Mouse (Mus musculus) MEL (cell line): Measurements from ENCODE around the gene Snd1. TPM values are rescaled to one million over a fixed set of nuclear protein-coding genes. Genes with fewer than 3 reads are reported as not detected.

Source experiments
- DNase-seq: peaks from one replicate; pipeline ENCODE4 v3.0.0; 2011; ENCODE audit warnings: low read depth, low spot score
- H3K27ac ChIP-seq: 2 replicates; pipeline ENCODE4 v1.5.1; 2012; ENCODE audit warnings: low read depth, mild to moderate bottlenecking, control low read depth, low read length, moderate library complexity; ENCODE audit not compliant: control insufficient read depth
- H3K27me3 ChIP-seq, 2 experiments: fragments of 150-350 bp in 1 of 2; sonication (generic) in 1 of 2; 2 replicates each; pipeline ENCODE4 v1.6.1; 2012; ENCODE audit warnings: low read length in 2 of 2, mild to moderate bottlenecking in 2 of 2, improper control_type of control experiment in 1 of 2, moderate library complexity in 1 of 2; ENCODE audit not compliant: insufficient read depth in 2 of 2, control insufficient read depth in 1 of 2
- H3K36me3 ChIP-seq, 2 experiments: 2 replicates each; pipeline ENCODE4 v1.6.1; 2012 to 2014; ENCODE audit warnings: low read length in 2 of 2, improper control_type of control experiment in 1 of 2, inconsistent platforms in 1 of 2, mild to moderate bottlenecking in 1 of 2; ENCODE audit not compliant: insufficient read depth in 2 of 2, control insufficient read depth in 1 of 2
- H3K4me1 ChIP-seq, 2 experiments: fragments of 150-350 bp in 1 of 2; sonication (generic) in 1 of 2; 2 replicates each; pipeline ENCODE4 v1.6.1; 2012; ENCODE audit warnings: low read length in 2 of 2, improper control_type of control experiment in 1 of 2, mild to moderate bottlenecking in 1 of 2; ENCODE audit not compliant: insufficient read depth in 2 of 2, control insufficient read depth in 1 of 2
- H3K4me3 ChIP-seq, 2 experiments: fragments of 150-350 bp in 1 of 2; sonication (generic) in 1 of 2; 2 replicates each; pipeline ENCODE4 v1.5.1; 2012; ENCODE audit warnings: low read depth in 2 of 2, low read length in 2 of 2, mild to moderate bottlenecking in 2 of 2, moderate library complexity in 2 of 2, control low read depth in 1 of 2, improper control_type of control experiment in 1 of 2; ENCODE audit not compliant: control insufficient read depth in 1 of 2, insufficient read depth in 1 of 2
- H3K79me2 ChIP-seq: 2 replicates; pipeline ENCODE4 v1.6.1; 2012; ENCODE audit warnings: mild to moderate bottlenecking, low read length, moderate library complexity; ENCODE audit not compliant: control insufficient read depth, poor library complexity, insufficient read depth
- H3K9ac ChIP-seq: 2 replicates; pipeline ENCODE4 v1.6.1; 2012; ENCODE audit warnings: low read depth, mild to moderate bottlenecking, control low read depth, low read length, moderate library complexity; ENCODE audit not compliant: control insufficient read depth, poor library complexity, severe bottlenecking
- H3K9me3 ChIP-seq: fragments of 150-350 bp; sonication (generic); replicated peaks from 2 replicates; pipeline ENCODE4 v1.6.1; 2012; ENCODE audit warnings: mild to moderate bottlenecking, low read length, improper control_type of control experiment, moderate library complexity; ENCODE audit not compliant: insufficient read depth
- CHD1 ChIP-seq: IDR thresholded peaks from 2 replicates; pipeline ENCODE4 v1.6.1; 2012; ENCODE audit warnings: low read depth, mild to moderate bottlenecking, inconsistent platforms, low read length, improper control_type of control experiment
- E2F4 ChIP-seq: IDR thresholded peaks from 2 replicates; pipeline ENCODE4 v1.6.1; 2011; ENCODE audit warnings: low read depth, low read length, improper control_type of control experiment, borderline replicate concordance
- EP300 ChIP-seq, 2 experiments: IDR thresholded peaks; 2 replicates each; pipeline ENCODE4 v1.6.1; 2011; ENCODE audit warnings: improper control_type of control experiment in 2 of 2, low read length in 2 of 2, low read depth in 1 of 2, mild to moderate bottlenecking in 1 of 2
- ETS1 ChIP-seq: IDR thresholded peaks from 2 replicates; pipeline ENCODE4 v1.6.1; 2012; ENCODE audit warnings: low read depth, mild to moderate bottlenecking, inconsistent platforms, low read length, improper control_type of control experiment, moderate library complexity
- HCFC1 ChIP-seq: IDR thresholded peaks from 2 replicates; pipeline ENCODE4 v1.6.1; 2012; ENCODE audit warnings: low read depth, mild to moderate bottlenecking, inconsistent platforms, low read length, improper control_type of control experiment, moderate library complexity
- KAT2A ChIP-seq: conservative IDR thresholded peaks from 2 replicates; pipeline ENCODE4 v1.6.1; 2012; ENCODE audit warnings: low read depth, low read length, improper control_type of control experiment, inconsistent platforms
- MAFK ChIP-seq: IDR thresholded peaks from 2 replicates; pipeline ENCODE4 v1.6.1; 2011; ENCODE audit warnings: low read depth, mild to moderate bottlenecking, low read length, improper control_type of control experiment, borderline replicate concordance
- MAX ChIP-seq: IDR thresholded peaks from 2 replicates; pipeline ENCODE4 v1.6.1; 2011; ENCODE audit warnings: low read length, improper control_type of control experiment
- MEF2A ChIP-seq: IDR thresholded peaks from 2 replicates; pipeline ENCODE4 v1.6.1; 2014; ENCODE audit warnings: low read depth, mild to moderate bottlenecking, inconsistent platforms, low read length, improper control_type of control experiment; ENCODE audit not compliant: poor library complexity, insufficient replicate concordance, severe bottlenecking; ENCODE audit errors: extremely low read depth
- MXI1 ChIP-seq: IDR thresholded peaks from 2 replicates; pipeline ENCODE4 v1.6.1; 2011; ENCODE audit warnings: mild to moderate bottlenecking, low read depth, low read length, improper control_type of control experiment
- MYB ChIP-seq: IDR thresholded peaks from 2 replicates; pipeline ENCODE4 v1.6.1; 2011; ENCODE audit warnings: mild to moderate bottlenecking, low read depth, low read length, improper control_type of control experiment
- NELFE ChIP-seq: IDR thresholded peaks from 2 replicates; pipeline ENCODE4 v1.6.1; 2011; ENCODE audit warnings: low read depth, low read length, improper control_type of control experiment
- NRF1 ChIP-seq: IDR thresholded peaks from 2 replicates; pipeline ENCODE4 v1.6.1; 2014; ENCODE audit warnings: low read depth, mild to moderate bottlenecking, inconsistent platforms, low read length, improper control_type of control experiment, moderate library complexity; ENCODE audit not compliant: poor library complexity, insufficient read depth, severe bottlenecking
- POLR2A ChIP-seq, 2 experiments: IDR thresholded peaks; 2 replicates each; pipeline ENCODE4 v1.6.1; 2011 to 2012; ENCODE audit warnings: low read length in 2 of 2, mild to moderate bottlenecking in 2 of 2, control low read depth in 1 of 2, improper control_type of control experiment in 1 of 2, low read depth in 1 of 2, moderate library complexity in 1 of 2; ENCODE audit not compliant: control insufficient read depth in 1 of 2, insufficient read depth in 1 of 2, poor library complexity in 1 of 2
- POLR2AphosphoS5 ChIP-seq: IDR thresholded peaks from 2 replicates; pipeline ENCODE4 v1.6.1; 2012; ENCODE audit warnings: low read depth, borderline replicate concordance, mild to moderate bottlenecking, inconsistent platforms, low read length, moderate library complexity, mixed read lengths
- SMC3 ChIP-seq: IDR thresholded peaks from 2 replicates; pipeline ENCODE4 v1.6.1; 2011; ENCODE audit warnings: low read depth, low read length, improper control_type of control experiment
- TAL1 ChIP-seq: IDR thresholded peaks from 2 replicates; pipeline ENCODE4 v1.6.1; 2012; ENCODE audit warnings: mild to moderate bottlenecking, inconsistent platforms, low read length, moderate library complexity, mixed read lengths
- TBP ChIP-seq: IDR thresholded peaks from 2 replicates; pipeline ENCODE4 v1.8.0; 2011; ENCODE audit warnings: low read depth, low read length, improper control_type of control experiment
- TCF12 ChIP-seq: IDR thresholded peaks from 2 replicates; pipeline ENCODE4 v1.6.1; 2014; ENCODE audit warnings: low read depth, mild to moderate bottlenecking, inconsistent platforms, low read length, improper control_type of control experiment, moderate library complexity
- UBTF ChIP-seq: IDR thresholded peaks from 2 replicates; pipeline ENCODE4 v1.6.1; 2012; ENCODE audit warnings: low read depth, mild to moderate bottlenecking, inconsistent platforms, low read length, improper control_type of control experiment, moderate library complexity, borderline replicate concordance; ENCODE audit not compliant: insufficient read depth
- USF2 ChIP-seq, 2 experiments: IDR thresholded peaks; 2 replicates each; pipeline ENCODE4 v1.6.1; 2011 to 2012; ENCODE audit warnings: improper control_type of control experiment in 2 of 2, low read length in 2 of 2, borderline replicate concordance in 1 of 2, inconsistent platforms in 1 of 2, low read depth in 1 of 2, mild to moderate bottlenecking in 1 of 2; ENCODE audit not compliant: insufficient read depth in 1 of 2
- ZC3H11A ChIP-seq: IDR thresholded peaks from 2 replicates; pipeline ENCODE4 v1.6.1; 2012; ENCODE audit warnings: low read depth, mild to moderate bottlenecking, inconsistent platforms, low read length, improper control_type of control experiment
- ZKSCAN1 ChIP-seq: IDR thresholded peaks from 2 replicates; pipeline ENCODE4 v1.6.1; 2012; ENCODE audit warnings: low read depth, mild to moderate bottlenecking, inconsistent platforms, low read length, improper control_type of control experiment, moderate library complexity
- ZMIZ1 ChIP-seq: IDR thresholded peaks from 2 replicates; pipeline ENCODE4 v1.6.1; 2012; ENCODE audit warnings: low read depth, mild to moderate bottlenecking, inconsistent platforms, low read length, improper control_type of control experiment, moderate library complexity
- ZNF384 ChIP-seq: IDR thresholded peaks from 2 replicates; pipeline ENCODE4 v1.6.1; 2012; ENCODE audit warnings: low read depth, mild to moderate bottlenecking, inconsistent platforms, low read length, improper control_type of control experiment
- polyA plus RNA-seq, 2 experiments: library from polyadenylated mRNA; stranded (reverse) in 1 of 2; unstranded in 1 of 2; fragments of >175 nt in 1 of 2; fragments of >200 nt in 1 of 2; gene quantifications; 2 replicates each; pipeline versions ENCODE4 v1.2.1 to v1.2.4; 2012; ENCODE audit warnings: low replicate concordance in 2 of 2, low read depth in 1 of 2; ENCODE audit not compliant: insufficient read length in 2 of 2, insufficient read depth in 1 of 2, missing spikeins in 1 of 2
- total RNA-seq: library from RNA; depleted of rRNA; stranded (reverse); fragments of 300-350 nt; gene quantifications from 2 replicates; pipeline ENCODE4 v1.2.3, GENCODE M21; 2012

The Snd1 gene
- total and polyA plus RNA-seq, 3 experiments = 192 to 280 TPM; not detected in 1

DNA sequence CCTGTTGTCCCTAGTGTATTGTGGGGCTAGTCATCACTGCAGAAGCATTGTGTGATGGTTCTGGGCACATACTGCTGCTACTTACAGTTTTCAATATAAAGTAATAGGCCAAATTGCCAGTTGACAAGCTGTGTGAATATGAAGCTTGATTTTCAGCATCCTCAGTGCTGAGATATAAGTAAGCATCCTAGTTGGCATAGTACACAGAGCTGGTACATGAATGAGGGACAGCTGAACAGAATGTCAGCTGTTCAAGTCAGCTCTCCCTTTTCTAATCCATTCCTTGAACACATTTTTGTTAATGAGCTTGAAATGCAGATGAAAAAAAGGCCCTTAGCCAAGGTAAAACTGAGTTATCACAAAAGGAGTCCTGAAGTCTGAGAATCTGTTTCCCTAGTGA lies 217.7 kb downstream of the Snd1 start:
- H3K36me3 ChIP-seq = peaks cover 12 to 19% of the 10 kb centered on the region in 2 experiments
- H3K4me1 ChIP-seq = peaks cover 0 to 9% of the 10 kb centered on the region in 2 experiments; a peak in 2 of 4 replicates
- H3K79me2 ChIP-seq = peaks cover 1% of the 10 kb centered on the region; the same call in 1 of the 2 replicates
- no peak overlapping the region for H3K9ac ChIP-seq
- TF ChIP-seq CHD1 = no peak
- TF ChIP-seq HCFC1 = no peak
- TF ChIP-seq MAFK = no peak
- no peak for TF ChIP-seq POLR2AphosphoS5
- no peak for TF ChIP-seq UBTF
- no peak for TF ChIP-seq TAL1
- no peak for TF ChIP-seq MYB
- TF ChIP-seq EP300 (IDR thresholded peaks at IDR 0.05; ENCODE audit: low read depth in 1 of 2, low read length in 2 of 2) = no peak
- TF ChIP-seq ZKSCAN1 = no peak
- no peak for TF ChIP-seq ETS1
- no peak for TF ChIP-seq ZC3H11A
- no peak for TF ChIP-seq SMC3
- TF ChIP-seq E2F4 = no peak
- TF ChIP-seq, all 39 proteins: peak for 0
- Histone ChIP-seq H3K4me3 (no peak overlapping the region), H3K27ac (no peak overlapping the region), H3K9me3 (no peaks in the 10 kb centered on the region), H3K27me3 (no peaks in the 10 kb centered on the region)
- DNase-seq = no peak

DNA sequence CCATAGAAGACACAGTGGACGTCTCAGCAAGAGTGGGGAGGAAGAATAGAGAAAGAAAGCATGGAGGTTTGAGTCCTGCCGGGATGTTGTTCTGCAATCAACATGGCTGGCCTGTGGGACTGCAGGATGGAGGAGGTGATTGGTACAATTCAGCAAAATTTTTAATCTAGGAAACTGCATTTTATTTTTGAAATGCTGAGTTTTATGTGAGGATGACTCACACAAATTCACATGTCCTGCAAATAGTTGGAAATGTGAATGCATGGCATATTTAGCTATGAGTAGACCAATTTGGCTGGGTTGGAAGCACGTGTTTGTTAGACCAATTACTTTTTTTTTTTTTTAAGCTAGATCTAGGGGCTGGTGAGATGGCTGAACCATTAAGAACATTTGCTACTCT lies 222.3 kb downstream of the Snd1 start:
- H3K79me2 ChIP-seq = no peaks in the 10 kb centered on the region
- peaks cover 13 to 17% of the 10 kb centered on the region in 2 experiments for H3K36me3 ChIP-seq
- no peaks in the 10 kb centered on the region for H3K9me3 ChIP-seq
- peaks cover 0 to 11% of the 10 kb centered on the region in 2 experiments; a peak in 2 of 4 replicates for H3K4me1 ChIP-seq
- TF ChIP-seq MYB (no peak), NELFE (no peak), POLR2A (IDR thresholded peaks at IDR 0.05; ENCODE audit: control insufficient read depth in 1 of 2, insufficient read depth in 1 of 2, low read depth in 1 of 2, low read length in 2 of 2, poor library complexity in 1 of 2) (no peak), NRF1 (no peak), ZMIZ1 (no peak), MEF2A (no peak), MAFK (no peak), MAX (no peak), ZKSCAN1 (no peak), TCF12 (no peak), TAL1 (no peak), USF2 (IDR thresholded peaks at IDR 0.05; ENCODE audit: borderline replicate concordance in 1 of 2, insufficient read depth in 1 of 2, low read depth in 1 of 2, low read length in 2 of 2) (no peak), KAT2A (no peak), ETS1 (no peak), MXI1 (no peak), CHD1 (no peak), ZNF384 (no peak), TBP (no peak), UBTF (no peak)
- H3K27me3 ChIP-seq = no peaks in the 10 kb centered on the region
- H3K4me3 ChIP-seq = no peak overlapping the region
- no peak overlapping the region for H3K9ac ChIP-seq
- no peak overlapping the region for H3K27ac ChIP-seq
- no peak for DNase-seq
